Mouse (Mus musculus) T-helper 2 cell (primary cell): ENCODE results near the gene Fam222b.

ENCODE experiments used
- in situ Hi-C: fragments of 300-600 bp; cut with MboI, MseI; formaldehyde crosslinking; loops from one replicate; pipeline ENCODE4 v1.15.1; 2025; ENCODE audit warnings: high pct_unique_total_duplicates

Gene Fam222b

GRCm38 (mm10) chr11:78163681-78164603 is 69.5 kb downstream of the Fam222b start:
- in situ Hi-C loops: no loop called here

GRCm38 (mm10) chr11:78164604-78164923 is 70.1 kb downstream of the Fam222b start:
- in situ Hi-C loops: no loop called here

GRCm38 (mm10) chr11:78164924-78165760 is 70.7 kb downstream of the Fam222b start, which contains the start of gene Traf4:
Gene Traf4 (minus strand): TSS chr11:78165589.
- in situ Hi-C loops: no loop called here

GRCm38 (mm10) chr11:78165761-78166109 is 71.3 kb downstream of the Fam222b start:
- in situ Hi-C loops: no loop called here

- in situ Hi-C loops: no loop called here
These were observed 71.7 kb downstream of the Fam222b start for GRCm38 (mm10) chr11:78166161-78166560.

- in situ Hi-C loops: no loop called here
These were observed 72.2 kb downstream of the Fam222b start for GRCm38 (mm10) chr11:78166640-78167039.

- in situ Hi-C loops: no loop called here
These were observed 72.9 kb downstream of the Fam222b start for GRCm38 (mm10) chr11:78167257-78167959.

GRCm38 (mm10) chr11:78168541-78169468 is 74.3 kb downstream of the Fam222b start:
- in situ Hi-C loops: no loop called here

GRCm38 (mm10) chr11:78170306-78170705 is 75.8 kb downstream of the Fam222b start:
- in situ Hi-C loops: no loop called here

GRCm38 (mm10) chr11:78171328-78171727 is 76.9 kb downstream of the Fam222b start:
- in situ Hi-C loops: no loop called here

- in situ Hi-C loops: no loop called here
These were observed 77.7 kb downstream of the Fam222b start for GRCm38 (mm10) chr11:78172034-78172747.

- in situ Hi-C loops: no loop called here
These were observed 78.4 kb downstream of the Fam222b start for GRCm38 (mm10) chr11:78172748-78173383.

GRCm38 (mm10) chr11:78174506-78174905 is 80.0 kb downstream of the Fam222b start:
- in situ Hi-C loops: no loop called here

- in situ Hi-C loops: loop anchor here (5.0 kb wide), 1 partner anchor 66 kb away; no protein-coding TSS in a partner anchor
These were observed 81.4 kb downstream of the Fam222b start for GRCm38 (mm10) chr11:78175771-78176401.

GRCm38 (mm10) chr11:78176402-78176862 is 82.0 kb downstream of the Fam222b start, which contains the start of the genes Nek8 and Tlcd1:
Gene Nek8 (minus strand): TSS chr11:78176675.
Gene Tlcd1 (plus strand): TSS chr11:78176711.
- in situ Hi-C loops: loop anchor here (5.0 kb wide), 1 partner anchor 66 kb away; no protein-coding TSS in a partner anchor

GRCm38 (mm10) chr11:78176905-78177331 is 82.5 kb downstream of the Fam222b start:
- in situ Hi-C loops: loop anchor here (5.0 kb wide), 1 partner anchor 65 kb away; no protein-coding TSS in a partner anchor

- in situ Hi-C loops: loop anchor here (5.0 kb wide), 1 partner anchor 65 kb away; no protein-coding TSS in a partner anchor
These were observed 83.0 kb downstream of the Fam222b start for GRCm38 (mm10) chr11:78177437-78177836.
